Mouse (Mus musculus) granulocyte monocyte progenitor cell, adult 5-6 weeks (primary cell): ENCODE results near the gene St6gal2. TPM values are rescaled to one million over a fixed set of nuclear protein-coding genes. Genes with fewer than 3 reads are reported as not detected.

ENCODE experiments used
- ATAC-seq: replicated peaks from 2 replicates; pipeline ENCODE4 v1.8.0; 2016; ENCODE audit warnings: mild to moderate bottlenecking, moderate TSS enrichment, inconsistent platforms; ENCODE audit not compliant: poor library complexity, severe bottlenecking
- total RNA-seq, 2 experiments: library from RNA; stranded (forward) in 1 of 2; stranded (reverse) in 1 of 2; fragments of 200-712, 200-1000 nt in 1 of 2; fragments of >200 nt in 1 of 2; fragmentation: Nextera tagmentation in 1 of 2; gene quantifications; 2 replicates each; pipeline ENCODE4 v1.2.3; 2014 to 2017

The St6gal2 gene
- total RNA-seq (2014; fragmentation: Nextera tagmentation) (not detected in 2 replicates), total RNA-seq (2017) (not detected in 2 replicates)

DNA sequence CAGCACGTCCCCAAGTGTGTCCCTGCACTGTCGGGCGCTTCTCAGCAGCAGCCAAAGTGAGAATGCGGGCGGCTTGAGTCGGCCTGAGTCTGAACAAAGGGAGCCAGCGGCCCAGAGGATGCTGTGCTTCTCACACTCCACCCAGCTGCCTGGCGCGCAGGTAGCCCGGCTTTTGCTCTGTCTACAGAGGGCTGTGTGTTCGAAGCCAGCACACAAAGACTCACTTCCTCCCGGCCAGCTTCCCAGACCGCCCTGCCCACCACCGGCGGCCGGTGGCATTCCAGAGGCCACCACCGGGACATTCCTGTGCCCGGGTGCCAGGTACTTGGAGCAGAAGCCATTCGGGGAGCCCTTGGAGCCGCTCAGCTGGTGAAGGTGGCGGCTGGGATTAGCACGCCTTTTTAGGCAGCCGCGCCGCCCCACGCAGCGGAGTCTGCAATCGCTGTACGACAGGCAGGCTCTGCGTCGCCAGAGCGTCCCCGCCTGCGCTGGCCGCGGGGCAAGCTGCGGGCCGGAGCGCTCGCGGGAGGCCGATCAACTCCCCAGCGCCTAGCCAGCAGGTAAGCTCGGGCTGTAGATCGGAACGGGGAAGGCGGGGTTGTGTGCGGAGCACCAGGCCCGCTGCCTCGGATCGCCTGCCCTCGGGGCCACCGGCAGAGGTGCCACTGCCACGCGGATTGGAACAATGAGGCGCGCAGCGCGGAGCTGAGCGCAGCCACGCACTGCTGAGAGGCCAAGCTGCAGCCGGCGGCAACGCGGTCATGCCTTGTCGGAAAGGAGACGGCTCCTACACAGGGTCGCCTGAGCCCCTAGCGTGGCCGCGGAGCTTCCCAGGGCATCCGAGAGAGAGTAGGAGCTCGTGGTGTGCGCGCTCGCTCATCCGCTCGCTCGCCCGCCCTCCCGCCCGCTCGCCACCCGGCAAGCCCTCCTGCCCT is at the start of gene St6gal2:
TSS of gene St6gal2 (plus strand) at position 133 of the 935 bp plus-strand sequence.
- ATAC-seq, result peak; percentile 46

GRCm38 (mm10) chr17:55406043-55406442 is 39.1 kb upstream of the St6gal2 start:
- ATAC-seq, result no peak

DNA sequence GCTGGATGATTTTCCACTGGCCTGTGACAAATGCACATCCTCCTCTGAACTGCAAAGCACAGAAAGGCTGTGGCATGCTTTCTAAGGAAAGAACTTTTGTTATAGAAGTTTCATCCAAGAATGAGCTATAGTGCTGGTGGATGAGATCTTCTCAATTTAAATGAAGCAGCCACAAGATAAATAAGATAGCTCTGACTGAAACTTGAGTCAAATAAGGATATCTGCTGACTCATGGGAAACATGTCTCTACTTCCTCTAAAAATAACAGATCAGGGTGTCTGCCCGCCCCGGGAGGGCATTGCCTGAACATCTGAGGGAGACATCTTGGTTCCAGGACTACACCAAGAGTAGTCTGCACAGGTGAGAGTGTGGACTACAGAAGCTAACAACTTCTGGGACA is 28.7 kb upstream of the St6gal2 start:
- ATAC-seq, result no peak

DNA sequence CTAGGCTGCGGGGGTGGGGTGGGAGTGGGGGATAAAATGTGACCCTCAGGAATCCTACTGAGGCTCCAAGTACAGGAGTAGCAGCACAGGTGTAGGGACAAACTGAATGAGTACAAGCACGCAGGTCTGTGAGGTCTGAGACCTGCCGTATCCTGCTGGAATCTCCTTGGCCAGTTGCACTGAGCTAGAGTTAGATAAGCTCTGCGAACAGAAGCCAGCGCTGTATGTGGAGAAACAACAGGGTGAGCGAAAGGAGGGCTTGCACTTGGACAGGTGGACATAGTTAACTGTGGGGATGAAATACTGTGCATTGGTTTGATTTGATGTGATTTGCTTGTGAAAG is 974 bp downstream of the St6gal2 start:
- no peak for ATAC-seq

GRCm38 (mm10) chr17:55446698-55447097 is 1.5 kb downstream of the St6gal2 start:
- no peak for ATAC-seq

- ATAC-seq, result no peak
Measured at GRCm38 (mm10) chr17:55450943-55451342, 5.8 kb downstream of the St6gal2 start.

- no peak for ATAC-seq
Measured at GRCm38 (mm10) chr17:55454487-55454886, 9.3 kb downstream of the St6gal2 start.

- no peak for ATAC-seq
Measured at GRCm38 (mm10) chr17:55460187-55460586, 15.0 kb downstream of the St6gal2 start.

GRCm38 (mm10) chr17:55467579-55467978 is 22.4 kb downstream of the St6gal2 start:
- no peak for ATAC-seq

GRCm38 (mm10) chr17:55468963-55469362 is 23.8 kb downstream of the St6gal2 start:
- no peak for ATAC-seq

DNA sequence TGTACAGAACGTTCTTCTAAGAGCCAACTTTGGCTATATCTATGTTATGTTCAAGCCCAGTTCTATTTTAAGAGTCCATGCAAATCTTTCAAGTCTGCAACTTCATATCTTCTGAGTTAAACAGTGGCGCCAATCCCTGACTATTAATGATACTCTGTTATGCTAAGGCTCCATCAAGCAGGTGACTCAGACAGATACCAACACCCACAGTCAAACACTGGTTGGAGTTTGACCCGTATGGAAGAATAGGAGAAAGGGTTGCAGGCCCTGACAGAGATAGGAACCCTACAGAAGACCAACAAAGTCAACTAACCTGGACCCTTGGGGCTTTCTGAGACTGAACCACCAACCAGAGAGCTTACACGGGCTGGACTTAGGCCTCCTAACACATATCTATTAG is 30.8 kb downstream of the St6gal2 start:
- ATAC-seq, result no peak

DNA sequence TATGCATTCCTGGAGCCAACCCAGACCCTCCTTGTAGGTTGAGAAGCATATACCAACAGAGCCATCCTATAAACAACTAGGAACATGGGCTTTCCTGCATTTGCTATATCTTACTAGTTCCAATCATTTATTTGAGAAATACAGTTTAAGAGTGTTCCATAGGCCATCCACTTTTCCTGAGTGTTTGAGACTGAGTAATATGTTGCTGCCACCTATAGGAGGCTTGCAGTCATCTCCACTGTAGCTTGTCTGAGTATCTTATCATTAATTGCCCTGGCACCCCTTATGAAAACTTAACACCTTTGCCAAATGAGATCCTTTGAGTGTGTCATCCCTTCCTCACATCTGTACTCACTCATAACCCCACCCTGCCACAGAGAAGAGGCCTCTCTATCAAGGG is 32.2 kb downstream of the St6gal2 start:
- no peak for ATAC-seq

DNA sequence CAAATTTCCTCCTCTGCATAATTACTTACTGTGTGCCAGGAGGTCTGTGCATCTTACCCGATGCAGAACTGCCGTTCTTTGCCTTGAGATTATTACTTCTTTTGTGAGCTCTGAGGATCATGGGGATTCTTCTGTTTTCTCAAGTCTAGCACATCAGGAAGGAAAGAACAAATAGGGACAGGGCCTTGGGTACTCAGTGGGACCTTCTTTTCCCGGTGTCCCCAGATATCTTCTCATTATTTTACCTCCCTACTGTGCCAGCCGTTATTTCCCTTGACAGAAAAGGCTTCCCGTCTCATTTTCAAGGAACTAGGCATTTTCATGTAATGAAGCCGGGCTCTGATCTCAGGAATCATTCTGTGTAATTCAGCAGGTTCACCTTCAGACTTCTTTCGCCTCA is 34.2 kb downstream of the St6gal2 start:
- no peak for ATAC-seq

DNA sequence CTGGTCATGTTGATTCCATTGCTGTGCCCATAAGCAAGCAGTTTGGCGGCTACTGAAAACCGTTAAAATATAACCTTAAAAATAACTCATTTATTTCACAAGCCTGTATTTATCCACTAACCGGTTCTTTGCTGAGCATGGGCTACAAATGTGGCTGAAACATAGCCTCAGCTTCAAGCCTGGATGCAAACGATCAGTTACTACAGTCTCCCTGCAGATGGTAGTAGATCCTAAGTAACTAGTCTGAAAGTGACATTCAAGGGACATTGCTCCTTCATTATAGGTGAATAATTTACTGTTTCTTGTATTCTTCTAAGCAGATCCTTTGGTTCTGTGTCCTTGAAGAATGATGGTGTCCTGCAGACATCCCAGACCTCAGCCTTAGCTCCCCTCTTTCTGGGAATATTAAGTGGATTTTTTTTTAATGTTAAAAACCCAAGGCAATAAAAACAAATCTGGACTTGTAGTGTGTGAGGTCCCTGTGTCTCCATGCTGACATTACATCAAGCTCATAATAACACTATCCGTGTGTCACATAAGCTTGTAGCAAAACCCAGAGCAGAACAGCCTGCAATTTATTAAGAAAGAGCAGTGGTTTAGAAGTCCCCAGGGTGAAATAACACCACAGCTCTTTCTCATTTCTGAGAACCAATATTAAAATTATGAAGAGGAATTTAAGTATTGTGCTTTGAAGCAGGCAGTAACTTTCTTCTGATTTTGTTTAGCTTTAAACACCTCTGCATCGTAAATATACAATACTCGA is 39.1 kb downstream of the St6gal2 start:
- no peak for ATAC-seq

DNA sequence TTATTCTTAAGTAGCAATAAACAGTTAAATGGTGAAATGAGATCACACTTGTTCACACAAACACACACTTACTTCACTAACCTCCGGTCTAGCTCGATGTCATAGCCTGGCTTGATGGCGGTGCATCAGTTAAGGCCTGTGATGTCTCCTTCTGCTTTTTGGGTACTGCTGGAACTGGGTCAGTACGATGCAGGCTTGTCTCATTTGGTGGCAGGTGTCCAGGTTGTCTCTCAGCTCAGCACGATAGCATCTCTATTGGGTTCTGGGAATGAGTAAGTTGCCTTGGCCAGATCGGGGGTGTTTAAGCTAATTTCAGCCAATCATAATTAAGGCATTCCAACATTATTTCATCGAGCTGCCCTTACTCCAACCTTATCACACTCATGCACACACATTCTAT is 86.7 kb downstream of the St6gal2 start:
- no peak for ATAC-seq

GRCm38 (mm10) chr17:55548476-55548875 is 103.3 kb downstream of the St6gal2 start:
- ATAC-seq, result no peak

DNA sequence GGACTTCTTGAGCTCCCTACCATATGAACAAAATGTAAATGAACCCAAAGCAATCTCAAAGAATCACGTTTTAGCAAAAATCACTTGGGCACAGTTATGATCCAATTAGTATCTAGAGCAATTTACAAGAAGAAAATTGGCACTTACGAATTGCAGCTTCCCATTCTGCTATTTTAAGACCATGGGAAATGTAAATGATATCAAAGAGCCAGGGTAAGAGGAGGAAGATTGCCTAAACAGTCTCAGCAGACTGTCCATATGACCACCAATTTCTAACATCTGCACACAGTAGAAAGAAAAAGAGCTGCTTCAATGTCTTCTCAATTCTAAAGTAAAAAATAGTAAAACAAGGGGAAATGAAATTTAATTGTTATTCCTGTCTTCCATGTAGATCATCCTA is 116.6 kb downstream of the St6gal2 start:
- ATAC-seq, result no peak
